Mouse (Mus musculus): ENCODE measurements around the gene Trak1.

- no peak for TF ChIP-seq CTCF (IDR thresholded peaks at IDR 0.05; ENCODE audit: low read depth, low read length)
- no peak for TF ChIP-seq POLR2A (IDR thresholded peaks at IDR 0.05; ENCODE audit: borderline replicate concordance, low read depth, low read length)
Observed at GRCm38 (mm10) chr9:121329181-121329580, 31.9 kb downstream of the Trak1 start.
